Mouse (Mus musculus) CH12.LX (cell line): ENCODE measurements around the gene Arsb. TPM values are rescaled to one million over a fixed set of nuclear protein-coding genes. Genes with fewer than 3 reads are reported as not detected.
A peak's percentile ranks its signal among the peaks of the same experiment; 100 is the strongest.

Source experiments
- DNase-seq: peaks from one replicate; pipeline ENCODE4 v3.0.0-alpha.2; 2013; ENCODE audit errors: extremely low read depth
- H3K27ac ChIP-seq: 2 replicates; pipeline ENCODE4 v1.5.1; 2012; ENCODE audit warnings: low read depth, mild to moderate bottlenecking, control low read depth, moderate library complexity; ENCODE audit not compliant: insufficient read depth
- H3K27me3 ChIP-seq: replicated peaks from 2 replicates; pipeline ENCODE3; 2012; ENCODE audit warnings: inconsistent platforms
- H3K36me3 ChIP-seq, 2 experiments: replicated peaks in 1 of 2; 2 replicates each; pipeline versions ENCODE3 to v1.6.1; 2012; ENCODE audit warnings: inconsistent platforms in 1 of 2, low read length in 1 of 2, mild to moderate bottlenecking in 1 of 2, mixed read lengths in 1 of 2, moderate library complexity in 1 of 2; ENCODE audit not compliant: control insufficient read depth in 1 of 2, insufficient read depth in 1 of 2
- H3K4me1 ChIP-seq, 2 experiments: 2 replicates each; pipeline ENCODE4 v1.6.1; 2012; ENCODE audit warnings: inconsistent platforms in 1 of 2, moderate library complexity in 1 of 2; ENCODE audit not compliant: insufficient read depth in 2 of 2, control insufficient read depth in 1 of 2
- H3K4me2 ChIP-seq: 2 replicates; pipeline ENCODE4 v1.6.1; 2012; ENCODE audit warnings: low read depth, mild to moderate bottlenecking, control low read depth; ENCODE audit not compliant: poor library complexity, insufficient read depth, severe bottlenecking
- H3K4me3 ChIP-seq, 3 experiments: fragments of 150-350 bp in 1 of 3; sonication (generic) in 1 of 3; replicated peaks in 1 of 3; 2 replicates each; pipeline versions ENCODE3 to v1.5.1; 2011 to 2012; ENCODE audit warnings: low read depth in 2 of 3, low read length in 2 of 3, mild to moderate bottlenecking in 2 of 3, moderate library complexity in 2 of 3, control low read depth in 1 of 3, improper control_type of control experiment in 1 of 3, inconsistent platforms in 1 of 3, mixed read lengths in 1 of 3; ENCODE audit not compliant: poor library complexity in 1 of 3
- H3K79me2 ChIP-seq: replicated peaks from 2 replicates; pipeline ENCODE4 v1.6.1; 2012; ENCODE audit warnings: mild to moderate bottlenecking, moderate library complexity; ENCODE audit not compliant: control insufficient read depth, poor library complexity, insufficient read depth, severe bottlenecking; ENCODE audit errors: extremely low read depth
- H3K9ac ChIP-seq: 2 replicates; pipeline ENCODE4 v1.6.1; 2012; ENCODE audit warnings: low read depth, mild to moderate bottlenecking, control low read depth, moderate library complexity; ENCODE audit not compliant: insufficient read depth
- H3K9me3 ChIP-seq: replicated peaks from 2 replicates; pipeline ENCODE3; 2012; ENCODE audit warnings: low read length, inconsistent platforms, mixed read lengths
- BHLHE40 ChIP-seq: IDR thresholded peaks from 2 replicates; pipeline ENCODE4 v1.6.1; 2011; ENCODE audit warnings: mild to moderate bottlenecking, low read depth, low read length, improper control_type of control experiment
- CHD1 ChIP-seq: IDR thresholded peaks from 2 replicates; pipeline ENCODE4 v1.6.1; 2012; ENCODE audit warnings: low read depth, low read length, improper control_type of control experiment, inconsistent platforms
- CHD2 ChIP-seq: IDR thresholded peaks from 2 replicates; pipeline ENCODE4 v1.6.1; 2011; ENCODE audit warnings: low read length, improper control_type of control experiment
- CTCF ChIP-seq, 2 experiments: IDR thresholded peaks in 1 of 2; conservative IDR thresholded peaks in 1 of 2; 2 replicates each; pipeline ENCODE4 v1.5.1; 2011 to 2012; ENCODE audit warnings: low read depth in 2 of 2, low read length in 2 of 2, improper control_type of control experiment in 1 of 2, inconsistent platforms in 1 of 2, mild to moderate bottlenecking in 1 of 2, moderate library complexity in 1 of 2
- ETS1 ChIP-seq: conservative IDR thresholded peaks from 2 replicates; pipeline ENCODE4 v1.6.1; 2012; ENCODE audit warnings: low read depth, mild to moderate bottlenecking, inconsistent platforms, low read length, improper control_type of control experiment, moderate library complexity
- MAZ ChIP-seq: IDR thresholded peaks from 2 replicates; pipeline ENCODE4 v1.6.1; 2012; ENCODE audit warnings: low read depth, mild to moderate bottlenecking, inconsistent platforms, low read length, improper control_type of control experiment, moderate library complexity
- MYC ChIP-seq: IDR thresholded peaks from 2 replicates; pipeline ENCODE4 v1.6.1; 2011; ENCODE audit warnings: low read depth, mild to moderate bottlenecking, improper control_type of control experiment, low read length
- NRF1 ChIP-seq: IDR thresholded peaks from 2 replicates; pipeline ENCODE4 v1.6.1; 2014; ENCODE audit warnings: low read depth, mild to moderate bottlenecking, inconsistent platforms, low read length, improper control_type of control experiment, moderate library complexity
- PAX5 ChIP-seq: IDR thresholded peaks from 2 replicates; pipeline ENCODE4 v1.6.1; 2012; ENCODE audit warnings: low read length, inconsistent platforms, mixed read lengths
- POLR2AphosphoS2 ChIP-seq: IDR thresholded peaks from 2 replicates; pipeline ENCODE4 v1.6.1; 2011; ENCODE audit warnings: low read depth, low read length, improper control_type of control experiment
- RCOR1 ChIP-seq: conservative IDR thresholded peaks from 2 replicates; pipeline ENCODE4 v1.6.1; 2012; ENCODE audit warnings: low read depth, mild to moderate bottlenecking, inconsistent platforms, low read length, improper control_type of control experiment
- TBP ChIP-seq: conservative IDR thresholded peaks from 2 replicates; pipeline ENCODE4 v1.6.1; 2011; ENCODE audit warnings: low read depth, low read length, improper control_type of control experiment
- TCF12 ChIP-seq: IDR thresholded peaks from 2 replicates; pipeline ENCODE4 v1.6.1; 2014; ENCODE audit warnings: low read depth, mild to moderate bottlenecking, inconsistent platforms, low read length, improper control_type of control experiment
- UBTF ChIP-seq: IDR thresholded peaks from 2 replicates; pipeline ENCODE4 v1.6.1; 2012; ENCODE audit warnings: low read depth, mild to moderate bottlenecking, inconsistent platforms, low read length, improper control_type of control experiment, moderate library complexity
- USF1 ChIP-seq: IDR thresholded peaks from 2 replicates; pipeline ENCODE4 v1.6.1; 2014; ENCODE audit warnings: low read depth, mild to moderate bottlenecking, inconsistent platforms, low read length, improper control_type of control experiment
- USF2 ChIP-seq: conservative IDR thresholded peaks from 2 replicates; pipeline ENCODE4 v1.6.1; 2011; ENCODE audit warnings: low read depth, low read length, improper control_type of control experiment
- ZKSCAN1 ChIP-seq: IDR thresholded peaks from 2 replicates; pipeline ENCODE4 v1.6.1; 2012; ENCODE audit warnings: low read depth, inconsistent platforms, low read length, improper control_type of control experiment, borderline replicate concordance
- ZMIZ1 ChIP-seq: IDR thresholded peaks from 2 replicates; pipeline ENCODE4 v1.6.1; 2012; ENCODE audit warnings: low read depth, mild to moderate bottlenecking, inconsistent platforms, low read length, improper control_type of control experiment
- dilution Hi-C: fragments of 300-500 bp; cut with MboI; formaldehyde crosslinking; loops from 2 replicates; pipeline ENCODE4 v1.14.3; 2020; ENCODE audit warnings: low sequenced_read_pairs; ENCODE audit not compliant: extremely low pct_unique_long_range_greater_than_20kb, extremely low pct_ligation_motif_present
- in situ Hi-C: fragments of 300-500 bp; cut with MboI; formaldehyde crosslinking; loops from 3 replicates; pipeline ENCODE4 v1.14.3; 2019; ENCODE audit warnings: low sequenced_read_pairs, low pct_ligation_motif_present, low pct_unique_long_range_greater_than_20kb, mixed read lengths
- polyA plus RNA-seq: library from polyadenylated mRNA; unstranded; fragments of >175 nt; gene quantifications from 2 replicates; pipeline ENCODE4 v1.2.1, GENCODE M21; 2012; ENCODE audit warnings: low read depth; ENCODE audit not compliant: insufficient read length
- total RNA-seq, 2 experiments: library from RNA; depleted of rRNA; stranded (reverse); fragments of 300-350 nt in 1 of 2; fragments of >200 nt in 1 of 2; gene quantifications; 2 replicates each; pipeline ENCODE4 v1.2.3; 2012 to 2014

The Arsb gene
- total and polyA plus RNA-seq, 3 experiments: 1.0 to 9.8 (median 2.0) TPM

DNA sequence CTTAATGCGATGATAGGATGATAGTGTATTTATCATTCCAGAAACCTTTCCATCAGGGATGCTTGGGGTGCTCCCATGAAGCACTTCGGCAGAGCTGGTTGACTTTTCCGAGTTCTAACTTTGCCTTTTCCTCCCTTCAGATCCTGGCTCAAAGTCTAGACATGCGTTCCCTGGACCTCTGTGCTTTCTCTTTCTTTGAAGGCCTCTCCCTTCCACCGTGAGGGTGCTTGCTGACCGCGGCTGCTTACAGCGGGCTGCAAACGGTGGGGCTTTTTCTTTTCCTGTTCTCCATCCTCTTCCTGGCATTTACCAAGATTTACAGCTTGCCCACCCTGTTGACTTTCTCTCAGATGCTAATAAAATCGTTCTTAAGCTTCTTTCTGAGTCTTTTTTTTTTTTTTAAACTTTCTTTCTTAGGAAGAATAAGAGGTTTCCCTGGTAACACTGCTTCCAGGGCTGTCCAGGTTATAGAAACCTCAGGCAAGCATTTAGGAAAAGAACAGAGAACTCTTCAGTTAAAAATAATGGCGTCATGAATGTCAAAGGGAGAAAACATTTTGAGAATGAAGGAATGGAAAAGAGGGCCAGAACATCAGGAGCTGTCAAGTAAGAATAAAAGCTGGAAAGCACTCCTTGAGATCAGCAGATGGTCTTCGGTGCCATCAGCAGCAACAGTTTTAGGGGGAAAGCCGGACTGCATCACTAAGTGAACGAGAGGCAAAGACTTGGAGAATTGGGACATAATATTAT is 13.1 kb upstream of the Arsb start:
- DNase-seq: no peak
- TF ChIP-seq TBP: no peak
- no peak for TF ChIP-seq CHD2
- TF ChIP-seq CHD1: no peak
- TF ChIP-seq UBTF: no peak
- no peak for TF ChIP-seq MAZ
- TF ChIP-seq ZMIZ1: no peak
- no peak for TF ChIP-seq USF2
- no peak for TF ChIP-seq RCOR1
- TF ChIP-seq TCF12: no peak
- no peak for TF ChIP-seq ZKSCAN1
- TF ChIP-seq PAX5: no peak
- Histone ChIP-seq H3K4me3 (no peak overlapping the region), H3K27ac (no peak overlapping the region), H3K4me2 (no peak overlapping the region), H3K9ac (no peak overlapping the region), H3K27me3 (no peaks in the 10 kb centered on the region), H3K79me2 (no peaks in the 10 kb centered on the region), H3K36me3 (no peaks in the 10 kb centered on the region), H3K9me3 (no peaks in the 10 kb centered on the region), H3K4me1 (peaks cover 0 to 20% of the 10 kb centered on the region in 2 experiments; a peak in 2 of 4 replicates)
- dilution Hi-C loops: no loop called here
- in situ Hi-C loops: no loop called here

DNA sequence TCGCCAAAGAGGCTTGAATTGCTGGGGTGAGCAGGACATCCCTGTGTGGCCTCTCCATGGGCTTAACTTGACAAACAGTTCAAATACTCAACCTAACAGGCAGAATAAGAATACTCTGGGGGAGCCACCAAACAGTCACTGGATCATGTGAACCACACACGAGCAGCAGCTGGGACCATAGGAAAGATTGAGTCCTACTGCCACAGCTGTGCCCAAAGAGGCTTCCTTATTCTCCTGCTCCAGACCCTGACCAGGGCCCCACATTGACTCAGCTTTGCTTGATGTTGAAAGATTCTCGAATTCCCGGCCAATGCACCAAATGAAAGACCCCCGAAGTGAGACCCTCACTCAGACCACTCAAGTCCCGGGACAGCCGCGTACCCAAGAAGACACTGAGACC is 9.6 kb upstream of the Arsb start:
- H3K4me2 ChIP-seq: no peak overlapping the region
- dilution Hi-C loops (no loop called here), in situ Hi-C loops (no loop called here)
- H3K4me1 ChIP-seq: peaks cover 0 to 8% of the 10 kb centered on the region in 2 experiments; a peak in 2 of 4 replicates
- H3K27ac ChIP-seq: no peak overlapping the region
- H3K27me3 ChIP-seq: no peaks in the 10 kb centered on the region
- H3K9me3 ChIP-seq: no peaks in the 10 kb centered on the region
- no peaks in the 10 kb centered on the region for H3K36me3 ChIP-seq
- DNase-seq: peak; percentile 17
- H3K4me3 ChIP-seq: no peak overlapping the region
- no peak for TF ChIP-seq RCOR1
- TF ChIP-seq ETS1: peak; percentile 69
- no peak for TF ChIP-seq USF1
- TF ChIP-seq NRF1: no peak
- TF ChIP-seq UBTF: no peak
- TF ChIP-seq USF2: no peak
- TF ChIP-seq MYC: no peak
- no peak for TF ChIP-seq CTCF (conservative IDR thresholded peaks at IDR 0.05 in 1 of 2, IDR thresholded peaks at IDR 0.05 in 1 of 2; ENCODE audit: low read depth in 2 of 2, low read length in 2 of 2)
- TF ChIP-seq BHLHE40: peak; percentile 68
- no peak for TF ChIP-seq CHD2
- TF ChIP-seq POLR2AphosphoS2: no peak
- TF ChIP-seq, all 38 proteins: peak for 2
- no peaks in the 10 kb centered on the region for H3K79me2 ChIP-seq
- no peak overlapping the region for H3K9ac ChIP-seq
